ENCODE assay signal across 20 mouse cellular contexts in the genomic region with DNA sequence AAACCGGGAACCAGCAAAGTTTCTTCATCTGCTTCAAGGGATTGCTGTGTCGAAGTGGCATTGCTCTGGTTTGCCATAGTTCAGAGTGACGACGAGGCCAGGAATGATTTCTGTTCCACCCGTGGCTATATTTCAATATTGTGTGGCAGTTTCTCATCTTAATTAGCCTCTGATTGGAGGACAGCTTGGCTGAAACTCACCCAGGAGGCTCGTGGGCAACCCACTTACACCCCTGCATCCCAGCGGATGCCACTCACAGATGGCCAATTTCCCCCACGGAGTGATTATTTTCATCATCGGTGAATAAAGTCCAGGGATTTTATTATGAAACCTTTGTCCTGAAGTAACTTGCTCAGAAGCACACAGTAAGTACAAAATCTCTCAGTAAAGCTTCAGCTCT. TPM values are rescaled to one million over a fixed set of nuclear protein-coding genes. Genes with fewer than 3 reads are reported as not detected.
DNase-seq lines count a peak whose midpoint lies in the region; ATAC-seq and TF ChIP-seq lines count a peak whose summit lies in the region.
"Had no signal": no experiment of that assay in that cellular context is flagged by ENCODE, and none has a peak within 500 bp of the region (broad histone marks: within the 10 kb centered on the region; RNA-seq: fewer than 3 reads in every experiment).

No protein-coding gene starts in this region.

- 72% methylated on average over 9 of the region's 9 CpGs for WGBS in forebrain, embryonic 15.5 days
- WGBS in forebrain, embryonic 11.5 days = 90% methylated on average over 9 of the region's 9 CpGs

- no peaks in the 10 kb centered on the region for H3K36me3 ChIP-seq in forebrain, embryonic 15.5 days
- H3K36me3 ChIP-seq in forebrain, embryonic 11.5 days (ENCODE audit: control insufficient read depth, insufficient read depth, low read length) = no peaks in the 10 kb centered on the region
- H3K36me3 ChIP-seq: embryonic facial prominence, embryonic 13.5 days; hindbrain, embryonic 13.5 days; midbrain, embryonic 12.5 days; neural tube, embryonic 13.5 days had no signal

- no peaks in the 10 kb centered on the region for H3K27me3 ChIP-seq in forebrain, embryonic 15.5 days
- H3K27me3 ChIP-seq in forebrain, embryonic 11.5 days (ENCODE audit: control insufficient read depth, insufficient read depth, low read length) = no peaks in the 10 kb centered on the region
- H3K27me3 ChIP-seq: embryonic facial prominence, embryonic 13.5 days; hindbrain, embryonic 13.5 days; midbrain, embryonic 12.5 days; neural tube, embryonic 13.5 days had no signal

- H3K4me2 ChIP-seq in forebrain, embryonic 15.5 days (replicated peaks) = no peak overlapping the region
- H3K4me2 ChIP-seq in forebrain, embryonic 11.5 days (ENCODE audit: low read depth, low read length, severe bottlenecking) = no peak overlapping the region
- H3K4me2 ChIP-seq: embryonic facial prominence, embryonic 13.5 days; heart, embryonic 11.5 days; hindbrain, embryonic 13.5 days; midbrain, embryonic 12.5 days; neural tube, embryonic 13.5 days had no signal

- no peak overlapping the region for H3K9ac ChIP-seq in forebrain, embryonic 15.5 days (replicated peaks)
- H3K9ac ChIP-seq in forebrain, embryonic 11.5 days (ENCODE audit: low read length) = no peak overlapping the region
- H3K9ac ChIP-seq: embryonic facial prominence, embryonic 13.5 days; hindbrain, embryonic 13.5 days; midbrain, embryonic 12.5 days; neural tube, embryonic 13.5 days had no signal

- no peaks in the 10 kb centered on the region for H3K9me3 ChIP-seq in forebrain, embryonic 15.5 days
- H3K9me3 ChIP-seq in forebrain, embryonic 11.5 days (ENCODE audit: control insufficient read depth, low read length) = no peaks in the 10 kb centered on the region
- H3K9me3 ChIP-seq: embryonic facial prominence, embryonic 13.5 days; hindbrain, embryonic 13.5 days; midbrain, embryonic 12.5 days; neural tube, embryonic 13.5 days had no signal

- H3K4me3 ChIP-seq in forebrain, embryonic 15.5 days = no peak overlapping the region
- H3K4me3 ChIP-seq in forebrain, embryonic 11.5 days (ENCODE audit: low read depth, low read length) = no peak overlapping the region
- peak overlapping the region; percentile 43 for H3K4me3 ChIP-seq in layer of hippocampus, adult 2 months
- H3K4me3 ChIP-seq: embryonic facial prominence, embryonic 13.5 days; hindbrain, embryonic 13.5 days; midbrain, embryonic 12.5 days; neural tube, embryonic 13.5 days had no signal

- no peak for TF ChIP-seq CTCF in layer of hippocampus, adult 2 months (conservative IDR thresholded peaks at IDR 0.05)

- no peak overlapping the region for H3K27ac ChIP-seq in forebrain, embryonic 15.5 days (replicated peaks)
- H3K27ac ChIP-seq in forebrain, embryonic 11.5 days (ENCODE audit: low read depth, low read length) = no peak overlapping the region
- H3K27ac ChIP-seq in layer of hippocampus, adult 2 months = peak overlapping the region; percentile 85
- H3K27ac ChIP-seq: embryonic facial prominence, embryonic 13.5 days; hindbrain, embryonic 13.5 days; macrophage; midbrain, embryonic 12.5 days; neural tube, embryonic 13.5 days had no signal

- ATAC-seq in forebrain, embryonic 15.5 days (replicated peaks) = 0 out of 2 replicates have a peak, but pooled peaks have one; percentile 11
- no peak for ATAC-seq in forebrain, embryonic 11.5 days (replicated peaks; ENCODE audit: low FRiP score)
- ATAC-seq: intestine, embryonic 16.5 days had no signal

- no peaks in the 10 kb centered on the region for H3K4me1 ChIP-seq in forebrain, embryonic 15.5 days
- H3K4me1 ChIP-seq in forebrain, embryonic 11.5 days (replicated peaks; ENCODE audit: control insufficient read depth, insufficient read depth, low read length) = no peaks in the 10 kb centered on the region
- H3K4me1 ChIP-seq: embryonic facial prominence, embryonic 13.5 days; hindbrain, embryonic 13.5 days; midbrain, embryonic 12.5 days had no signal

- no peak for DNase-seq in forebrain, embryonic 11.5 days (ENCODE audit: low spot score)
- DNase-seq in right cerebral cortex, adult 18-20 months = peak; percentile 39
- no peak for DNase-seq in right cerebral cortex, postnatal 10 days (ENCODE audit: low spot score in 2 of 2)
- DNase-seq in layer of hippocampus, adult 2 months (ENCODE audit: low spot score in 2 of 2) = peak; percentile 47 to 65
- peak; percentile 38 for DNase-seq in telencephalon, adult 2 months (ENCODE audit: low read depth, low spot score)
- DNase-seq in gastrocnemius, postnatal 25 days = no peak
- DNase-seq in heart, adult 18-20 months = no peak
- DNase-seq: adrenal gland, adult 8-10 months; gastrocnemius, postnatal 14 days; heart, postnatal 14 days; kidney, postnatal 25 days; lung, adult 18-20 months had no signal

RNA-seq across cellular contexts. Expression of gene Bank1, which starts 43.6 kb away (rescaled TPM):
- polyA plus RNA-seq in forebrain, embryonic 15.5 days (2015; fragmentation: Nextera tagmentation; extraction: Ambion mirVana) = 0.13 and 0.31 TPM in 2 replicates
- polyA plus RNA-seq in forebrain, embryonic 11.5 days (2014; fragmentation: Nextera tagmentation; extraction: Ambion mirVana) = 0.31 and 0.33 TPM in 2 replicates
- total RNA-seq in layer of hippocampus, adult 2 months (2021) = 1 to 10 TPM in 1 of 2 experiments, under 1 TPM in 1; 0.92 to 1.6 TPM
- total RNA-seq in gastrocnemius, postnatal 25 days (2021) = under 1 TPM in 1 of 2 experiments, not detected in 1; 0.21 TPM
- total RNA-seq in heart, adult 18-20 months (2021) = 1 to 10 TPM in 1 of 2 experiments, under 1 TPM in 1; 0.89 to 4.2 TPM

Comparison
In these comparisons a context has a peak if more than half of its experiments do, and no peak if none do; other contexts are left out.
1. DNase-seq: peak in right cerebral cortex, adult 18-20 months (single experiment), layer of hippocampus, adult 2 months (2 of 2) and telencephalon, adult 2 months (single experiment); none in forebrain, embryonic 11.5 days (single experiment), right cerebral cortex, postnatal 10 days (0 of 2), gastrocnemius, postnatal 25 days (single experiment) and heart, adult 18-20 months (0 of 2).